Mouse (Mus musculus): ENCODE results near the gene Acer3. TPM values are rescaled to one million over a fixed set of nuclear protein-coding genes. Genes with fewer than 3 reads are reported as not detected.

The Acer3 gene
- 100 to 1,000 TPM in 6 of 26 experiments, 10 to 100 TPM in 20; 28.4 to 185 (median 84.9) TPM for total RNA-seq (2018; cell fraction: chromatin; rRNA removed)
- total RNA-seq (2018; cell fraction: cytosol; rRNA removed) = 10 to 100 TPM; 38.2 to 72.5 (median 49.9) TPM
- total RNA-seq (2018; cell fraction: nucleus; rRNA removed) = 100 to 1,000 TPM in 5 of 26 experiments, 10 to 100 TPM in 21; 40.9 to 211 (median 81.8) TPM
- polyA plus RNA-seq (2018) = 39.0 to 58.1 TPM (median 52.0 TPM) in 3 replicates

DNA sequence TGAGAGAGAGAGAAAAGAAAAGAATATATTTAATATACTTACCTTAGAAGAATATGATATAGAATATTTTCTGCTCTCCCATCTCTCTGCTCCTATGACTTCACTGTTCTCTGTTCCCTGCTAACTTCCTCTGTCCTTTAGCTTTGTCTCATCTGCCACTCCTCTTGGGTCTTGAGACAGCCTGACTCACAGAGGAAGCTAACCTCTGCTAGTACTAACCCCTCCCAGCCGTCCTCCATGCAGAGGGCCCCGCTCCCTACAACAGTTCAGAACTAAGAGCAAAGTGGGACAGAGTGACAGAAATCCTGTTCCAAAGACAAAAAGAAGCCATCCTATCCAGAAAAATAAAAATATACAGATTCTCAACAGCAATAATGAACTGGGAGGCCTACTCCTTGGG lies at the start of gene Acer3:
TSS of gene Acer3 (minus strand) at position 126 of the 400 bp plus-strand sequence.
- Histone ChIP-seq H3K4me3 (ENCODE audit: inconsistent target) (peak within 1 kb of the TSS; percentile 24; the same call in 1 of the 2 replicates), H3K36me3 (ENCODE audit: inconsistent target) (no peaks in the 10 kb centered on the region), H3K79me2 (ENCODE audit: inconsistent target) (peaks cover 8% of the 10 kb centered on the region; the same call in 1 of the 2 replicates), H3K27ac (peak within 1 kb of the TSS; percentile 95)
- 16% methylated on average over 2 of the region's 2 CpGs for WGBS (ENCODE audit: missing documents)

DNA sequence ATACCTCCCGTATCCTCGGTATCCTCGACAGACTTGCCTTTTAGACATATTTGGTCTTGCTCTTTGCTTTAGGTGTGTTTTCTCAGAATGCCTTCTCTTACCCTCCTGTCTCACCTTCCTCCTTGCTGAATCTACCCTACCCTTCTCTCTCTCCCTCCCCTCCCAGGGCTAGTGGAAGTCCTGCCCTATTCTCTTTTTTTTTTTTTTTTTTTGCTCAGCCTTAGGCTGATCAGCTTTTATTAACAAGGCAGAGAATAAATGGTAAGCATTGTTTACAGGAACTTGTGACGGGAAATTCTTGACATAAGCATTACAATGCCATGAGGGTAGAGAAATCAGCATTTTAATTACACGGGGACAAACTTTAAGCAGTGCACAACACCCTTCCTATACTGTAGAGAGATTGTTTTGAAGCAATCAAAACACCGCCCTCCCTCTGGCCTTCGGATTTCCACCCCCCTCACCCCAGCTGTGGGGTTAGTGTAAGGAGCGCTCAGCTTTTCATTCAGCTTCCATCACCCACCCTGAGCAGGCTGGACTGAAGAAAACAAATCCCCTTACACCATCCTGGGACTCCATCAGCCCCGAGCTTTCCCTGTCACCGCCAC lies 48.9 kb upstream of the Acer3 start:
- H3K27ac ChIP-seq = no peak overlapping the region
- H3K36me3 ChIP-seq (ENCODE audit: inconsistent target) = no peaks in the 10 kb centered on the region
- 95% methylated on average over 10 of the region's 10 CpGs for WGBS (ENCODE audit: missing documents)
- H3K79me2 ChIP-seq (ENCODE audit: inconsistent target) = no peaks in the 10 kb centered on the region
- no peak overlapping the region for H3K4me3 ChIP-seq (ENCODE audit: inconsistent target)

DNA sequence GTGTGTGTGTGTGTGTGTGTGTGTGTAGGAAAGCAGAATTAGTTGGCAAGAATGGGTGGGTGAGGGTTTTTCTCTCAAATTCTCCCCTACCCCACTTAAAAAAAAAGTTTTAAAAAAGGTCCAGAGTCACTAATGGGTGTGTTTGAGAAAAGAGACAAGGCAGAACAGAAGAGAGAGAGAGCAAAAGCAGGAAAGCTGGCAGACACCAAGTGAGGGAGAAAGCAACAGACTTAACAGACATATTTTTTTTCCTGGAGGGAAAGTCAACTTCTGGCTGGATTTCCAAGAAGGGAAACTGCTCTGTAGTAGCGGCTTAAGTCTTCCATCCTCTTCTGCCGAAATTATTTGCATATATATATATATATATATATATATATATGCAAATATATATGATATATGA lies 40.7 kb upstream of the Acer3 start:
- H3K4me3 ChIP-seq (ENCODE audit: inconsistent target) = peak overlapping the region; percentile 14; the same call in 1 of the 2 replicates
- peak overlapping the region; percentile 59 for H3K27ac ChIP-seq
- H3K36me3 ChIP-seq (ENCODE audit: inconsistent target) = no peaks in the 10 kb centered on the region
- H3K79me2 ChIP-seq (ENCODE audit: inconsistent target) = no peaks in the 10 kb centered on the region
- 38% methylated on average over 2 of the region's 2 CpGs for WGBS (ENCODE audit: missing documents)

DNA sequence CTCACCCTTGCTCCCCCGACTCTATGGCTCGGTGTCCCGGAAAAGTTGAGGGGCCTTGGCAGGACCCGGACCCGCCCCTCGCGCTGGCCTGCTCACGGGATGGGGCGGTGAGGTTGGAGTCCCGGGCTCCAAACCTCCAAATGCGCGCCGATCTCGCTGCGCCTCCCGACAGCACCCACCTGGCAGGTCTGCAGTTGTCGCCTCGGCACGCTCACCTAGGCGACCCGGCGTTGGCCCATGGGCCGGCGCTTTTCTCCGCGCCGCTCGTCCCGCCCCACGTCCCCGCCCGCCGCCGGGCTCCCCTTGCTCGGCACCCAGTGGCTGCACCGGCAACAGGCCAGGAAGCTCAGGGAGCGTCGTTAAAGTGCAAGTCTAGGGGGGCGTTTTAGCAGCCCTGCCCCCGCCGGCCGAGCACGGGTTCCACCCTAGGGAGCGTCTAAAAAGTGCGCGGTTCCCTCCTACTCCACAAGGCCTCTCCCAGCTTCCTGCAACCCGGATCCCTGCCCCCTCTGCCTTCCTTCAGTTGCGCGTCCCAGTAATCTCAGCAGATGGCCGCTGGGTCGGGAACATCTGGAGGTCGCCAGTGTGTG lies 40.1 kb upstream of the Acer3 start, which contains the start of gene Tsku:
TSS of gene Tsku (minus strand) at position 266 of the 590 bp plus-strand sequence.
- peak within 1 kb of the TSS; percentile 37 for H3K4me3 ChIP-seq (ENCODE audit: inconsistent target)
- under 1% methylated on average over 43 of the region's 52 CpGs for WGBS (ENCODE audit: missing documents)

GRCm38 (mm10) chr7:98360621-98360990 lies 39.6 kb upstream of the Acer3 start:
- Histone ChIP-seq H3K36me3 (ENCODE audit: inconsistent target) (no peaks in the 10 kb centered on the region), H3K4me3 (ENCODE audit: inconsistent target) (peak overlapping the region; percentile 37), H3K79me2 (ENCODE audit: inconsistent target) (no peaks in the 10 kb centered on the region), H3K27ac (no peak overlapping the region)
- 4% methylated on average over 20 of the region's 20 CpGs for WGBS (ENCODE audit: missing documents)

More for the DNA sequence above, 40.1 kb upstream of the Acer3 start, which contains the start of gene Tsku:
- H3K27ac ChIP-seq = peak within 1 kb of the TSS; percentile 59
- H3K36me3 ChIP-seq (ENCODE audit: inconsistent target) = no peaks in the 10 kb centered on the region
- H3K79me2 ChIP-seq (ENCODE audit: inconsistent target) = no peaks in the 10 kb centered on the region

DNA sequence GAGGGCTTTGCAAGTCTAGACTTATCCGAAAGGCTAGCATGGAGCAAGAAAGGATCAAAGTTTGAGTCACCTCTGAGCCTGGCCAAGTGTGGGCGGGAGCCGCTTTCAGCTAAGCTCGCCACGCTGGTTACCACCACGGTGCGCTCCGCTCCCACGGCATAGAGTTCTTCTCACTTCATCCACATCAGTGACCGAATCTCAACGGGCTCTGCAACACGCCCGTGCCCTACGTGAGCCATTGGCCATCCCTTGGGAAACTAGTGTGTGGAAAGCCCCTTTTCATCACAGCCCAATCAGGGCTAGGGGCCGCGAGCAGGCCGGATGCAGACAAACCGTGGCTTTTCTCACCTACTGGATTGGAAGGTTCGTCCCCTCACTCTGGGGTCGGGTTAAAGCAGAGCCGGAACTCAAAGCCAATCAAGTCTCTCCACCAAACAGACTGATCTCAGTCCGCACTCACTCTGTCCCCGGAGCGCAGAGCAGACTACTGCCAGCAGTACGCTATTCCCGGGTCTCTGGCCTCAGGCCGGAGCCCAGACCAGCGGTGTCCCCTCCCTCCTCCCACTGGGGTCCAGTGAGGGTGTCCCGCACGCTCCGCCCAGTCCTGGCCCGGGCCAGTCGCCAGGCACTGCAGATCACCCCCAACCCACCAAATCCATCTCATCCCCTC lies 39.1 kb upstream of the Acer3 start:
- Histone ChIP-seq H3K4me3 (ENCODE audit: inconsistent target) (peak overlapping the region; percentile 37), H3K27ac (no peak overlapping the region), H3K36me3 (ENCODE audit: inconsistent target) (no peaks in the 10 kb centered on the region), H3K79me2 (ENCODE audit: inconsistent target) (no peaks in the 10 kb centered on the region)
- WGBS (ENCODE audit: missing documents) = 21% methylated on average over 33 of the region's 33 CpGs

GRCm38 (mm10) chr7:98358016-98358415 lies 37.0 kb upstream of the Acer3 start:
- Histone ChIP-seq H3K4me3 (ENCODE audit: inconsistent target) (no peak overlapping the region), H3K79me2 (ENCODE audit: inconsistent target) (no peaks in the 10 kb centered on the region), H3K27ac (no peak overlapping the region), H3K36me3 (ENCODE audit: inconsistent target) (no peaks in the 10 kb centered on the region)
- 92% methylated on average over 1 of the region's 1 CpGs for WGBS (ENCODE audit: missing documents)

- Histone ChIP-seq H3K27ac (no peak overlapping the region), H3K36me3 (ENCODE audit: inconsistent target) (no peaks in the 10 kb centered on the region), H3K4me3 (ENCODE audit: inconsistent target) (no peak overlapping the region), H3K79me2 (ENCODE audit: inconsistent target) (no peaks in the 10 kb centered on the region)
- 83% methylated on average over 5 of the region's 5 CpGs for WGBS (ENCODE audit: missing documents)
Measured at GRCm38 (mm10) chr7:98357324-98357723, 36.3 kb upstream of the Acer3 start.

DNA sequence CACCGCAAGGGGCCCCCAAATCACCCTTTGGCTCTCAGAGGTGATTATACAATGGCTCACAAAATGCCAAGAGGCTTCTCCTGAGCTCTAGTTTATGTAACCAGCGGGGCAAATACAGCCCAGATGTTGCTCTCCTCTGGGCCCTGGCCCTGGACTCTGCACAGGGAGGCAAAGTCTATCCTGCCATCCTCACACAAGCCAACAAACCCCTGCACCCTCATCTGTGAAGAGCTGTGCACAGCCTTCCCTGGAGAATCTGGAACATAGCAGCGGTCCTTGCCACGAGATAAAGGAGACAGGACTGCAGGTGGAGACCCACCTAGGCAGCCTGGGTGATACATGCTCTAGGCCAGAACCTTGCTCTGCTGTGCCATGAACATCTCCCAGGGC lies 33.9 kb upstream of the Acer3 start:
- Histone ChIP-seq H3K27ac (no peak overlapping the region), H3K79me2 (ENCODE audit: inconsistent target) (no peaks in the 10 kb centered on the region), H3K36me3 (ENCODE audit: inconsistent target) (no peaks in the 10 kb centered on the region), H3K4me3 (ENCODE audit: inconsistent target) (no peak overlapping the region)
- WGBS (ENCODE audit: missing documents) = 94% methylated on average over 4 of the region's 4 CpGs

DNA sequence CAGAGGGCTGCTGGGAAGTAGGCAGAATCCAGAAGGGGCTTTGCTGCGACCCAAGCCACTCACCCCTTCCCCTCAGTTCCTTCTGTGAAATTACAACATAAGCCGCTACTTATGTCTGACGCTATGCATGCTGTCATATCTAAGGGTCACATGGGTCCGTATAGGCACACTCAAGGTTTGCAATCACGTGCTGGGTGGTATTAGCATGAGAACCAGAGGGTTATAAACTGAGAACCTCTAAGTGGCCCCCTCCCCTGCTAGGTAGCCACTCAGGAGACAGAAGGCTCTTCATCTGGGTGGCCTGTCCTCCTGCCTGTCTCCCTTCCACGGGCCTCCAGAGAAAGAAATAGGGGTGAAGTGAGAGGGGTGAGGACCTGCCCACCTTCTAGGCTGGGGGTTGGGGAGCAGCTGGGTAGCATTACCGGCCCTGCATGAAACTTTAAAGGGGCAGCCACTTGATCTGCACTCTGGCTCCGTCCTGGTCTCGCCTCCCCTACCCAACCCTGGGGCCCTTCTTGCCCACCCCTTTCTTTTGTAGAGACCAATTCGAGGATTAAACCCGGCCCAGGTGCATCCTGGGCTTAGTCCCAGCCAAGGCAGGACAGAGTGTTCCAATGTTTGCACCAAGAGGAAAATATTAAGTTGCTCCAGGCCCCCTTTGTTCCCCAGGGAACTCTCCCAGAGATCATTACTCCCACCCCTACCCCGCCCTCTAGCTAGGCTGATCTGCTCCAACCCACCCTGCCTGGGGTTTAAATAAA lies 33.3 kb upstream of the Acer3 start:
- 83% methylated on average over 11 of the region's 12 CpGs for WGBS (ENCODE audit: missing documents)
- H3K79me2 ChIP-seq (ENCODE audit: inconsistent target) = no peaks in the 10 kb centered on the region
- H3K4me3 ChIP-seq (ENCODE audit: inconsistent target) = no peak overlapping the region
- H3K27ac ChIP-seq = no peak overlapping the region
- no peaks in the 10 kb centered on the region for H3K36me3 ChIP-seq (ENCODE audit: inconsistent target)

DNA sequence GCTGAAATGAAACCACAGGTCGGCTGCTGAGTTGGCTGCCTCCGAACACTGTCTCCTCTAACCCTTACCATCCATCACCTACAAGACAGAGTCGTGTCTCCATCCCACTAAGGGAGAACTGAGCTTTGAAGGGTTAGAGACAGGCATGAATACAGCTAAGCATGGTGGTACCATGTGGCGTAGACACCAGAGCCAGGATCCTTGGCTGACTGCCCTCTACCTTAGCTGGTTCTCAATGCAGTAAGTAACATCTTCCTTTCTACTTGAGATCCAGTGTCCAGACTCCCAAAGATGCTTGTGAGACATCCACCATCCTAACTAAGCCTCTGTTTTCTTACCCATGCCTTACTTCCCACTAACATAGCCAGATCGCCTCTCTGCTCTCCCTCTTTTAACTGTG lies 32.6 kb upstream of the Acer3 start:
- Histone ChIP-seq H3K27ac (no peak overlapping the region), H3K4me3 (ENCODE audit: inconsistent target) (no peak overlapping the region), H3K36me3 (ENCODE audit: inconsistent target) (no peaks in the 10 kb centered on the region), H3K79me2 (ENCODE audit: inconsistent target) (no peaks in the 10 kb centered on the region)
- 96% methylated on average over 5 of the region's 5 CpGs for WGBS (ENCODE audit: missing documents)

DNA sequence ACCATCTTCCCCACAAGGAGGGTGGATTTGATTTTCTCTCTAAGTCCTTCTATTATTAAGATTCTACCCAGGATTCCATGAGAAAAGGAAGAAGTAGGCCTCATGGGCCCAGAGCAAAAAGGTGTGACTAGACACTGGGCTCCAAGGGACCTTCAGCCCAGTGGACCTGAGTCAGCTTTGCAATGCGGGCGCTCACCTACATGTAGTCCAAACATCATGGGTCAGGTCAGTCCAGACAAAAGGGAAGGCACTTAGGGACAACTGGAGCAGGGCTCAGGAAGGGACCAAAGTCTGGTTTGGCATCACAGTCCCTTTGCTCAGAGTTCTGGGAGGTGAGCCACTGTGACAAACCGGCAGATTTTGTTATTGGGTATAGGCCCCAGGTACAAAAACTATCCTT lies 30.5 kb upstream of the Acer3 start:
- WGBS (ENCODE audit: missing documents) = 91% methylated on average over 3 of the region's 3 CpGs
- H3K27ac ChIP-seq = no peak overlapping the region

DNA sequence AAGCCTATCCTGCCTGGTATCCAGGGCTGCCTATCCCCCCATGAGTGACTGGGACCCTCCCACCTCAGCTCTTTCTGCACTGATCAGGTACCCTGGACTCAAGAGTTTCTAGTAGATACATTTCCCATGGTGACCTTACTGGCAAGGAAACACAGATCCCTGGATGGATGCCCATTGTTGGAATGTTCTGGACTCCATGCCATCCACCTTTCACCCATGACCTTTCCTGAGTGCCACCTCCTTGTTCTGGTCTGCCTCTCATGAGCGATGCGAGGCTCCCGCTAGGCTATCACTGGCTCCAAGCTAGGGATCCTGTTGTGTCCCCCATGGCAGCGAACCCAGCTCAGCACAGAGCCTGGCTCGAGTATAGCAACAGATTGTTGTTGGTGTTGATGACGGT lies 28.8 kb upstream of the Acer3 start:
- no peaks in the 10 kb centered on the region for H3K36me3 ChIP-seq (ENCODE audit: inconsistent target)
- no peaks in the 10 kb centered on the region for H3K79me2 ChIP-seq (ENCODE audit: inconsistent target)
- WGBS (ENCODE audit: missing documents) = 98% methylated on average over 6 of the region's 6 CpGs
- H3K27ac ChIP-seq = no peak overlapping the region
- H3K4me3 ChIP-seq (ENCODE audit: inconsistent target) = no peak overlapping the region

More for the DNA sequence above, 30.5 kb upstream of the Acer3 start:
- Histone ChIP-seq H3K4me3 (ENCODE audit: inconsistent target) (no peak overlapping the region), H3K36me3 (ENCODE audit: inconsistent target) (no peaks in the 10 kb centered on the region), H3K79me2 (ENCODE audit: inconsistent target) (no peaks in the 10 kb centered on the region)

DNA sequence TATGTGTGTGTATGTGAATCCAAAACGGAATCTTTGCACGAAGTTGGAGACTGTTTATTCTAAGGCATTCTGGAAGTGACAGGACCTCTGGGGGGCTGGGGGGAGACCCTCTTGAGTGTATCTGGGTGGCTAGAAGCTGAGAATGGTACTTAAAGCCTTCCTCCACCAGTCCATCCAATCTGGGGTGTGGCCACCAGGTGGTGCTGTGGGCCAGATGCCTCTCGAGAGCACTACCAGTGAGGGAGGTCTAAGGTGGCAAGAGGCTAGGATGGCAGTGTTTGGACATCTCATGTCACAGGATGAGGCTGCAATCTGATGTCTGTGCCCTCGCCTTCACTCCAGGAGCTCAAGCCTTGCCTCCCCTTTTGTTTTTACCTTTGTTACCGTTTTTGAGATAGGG lies 28.1 kb upstream of the Acer3 start:
- no peak overlapping the region for H3K4me3 ChIP-seq (ENCODE audit: inconsistent target)
- H3K27ac ChIP-seq = no peak overlapping the region
- 26% methylated on average over 5 of the region's 5 CpGs for WGBS (ENCODE audit: missing documents)
- H3K36me3 ChIP-seq (ENCODE audit: inconsistent target) = no peaks in the 10 kb centered on the region
- no peaks in the 10 kb centered on the region for H3K79me2 ChIP-seq (ENCODE audit: inconsistent target)
